Mouse (Mus musculus): Measurements from ENCODE around the gene 1110032A03Rik.

GRCm38 (mm10) chr9:50750706-50751105 is 24.6 kb downstream of the 1110032A03Rik start:
- TF ChIP-seq CTCF (IDR thresholded peaks at IDR 0.05; ENCODE audit: borderline replicate concordance, extremely low read depth, insufficient read depth, insufficient read length) (no peak), POLR2A (IDR thresholded peaks at IDR 0.05; ENCODE audit: borderline replicate concordance, extremely low read depth, insufficient read depth, insufficient read length, poor library complexity, severe bottlenecking) (no peak)
